Mouse (Mus musculus) 416B (cell line): ENCODE data around the gene Ripor1.
A peak's percentile ranks its signal among the peaks of the same experiment; 100 is the strongest.

Source experiments
- DNase-seq: peaks from one replicate; pipeline ENCODE4 v3.0.0; 2011; ENCODE audit warnings: low read depth

Gene Ripor1

GRCm38 (mm10) chr8:105629337-105629736 is 24.3 kb downstream of the Ripor1 start:
- no peak for DNase-seq

- DNase-seq, result peak; percentile 24
These were observed 29.9 kb downstream of the Ripor1 start for GRCm38 (mm10) chr8:105634771-105635458.

GRCm38 (mm10) chr8:105635481-105635880 is 30.4 kb downstream of the Ripor1 start:
- peak; percentile 21 for DNase-seq

GRCm38 (mm10) chr8:105636018-105636962 is 31.2 kb downstream of the Ripor1 start, which contains the start of gene Ctcf:
TSS of gene Ctcf (plus strand) at chr8:105636568.
- peak; percentile 92 for DNase-seq

- DNase-seq, result no peak
These were observed 32.0 kb downstream of the Ripor1 start, which contains the start of gene Agrp for GRCm38 (mm10) chr8:105636963-105637510. TSS of gene Agrp (minus strand) at chr8:105637393.

GRCm38 (mm10) chr8:105637601-105638041 is 32.6 kb downstream of the Ripor1 start:
- peak; percentile 81 for DNase-seq

- no peak for DNase-seq
These were observed 33.5 kb downstream of the Ripor1 start for GRCm38 (mm10) chr8:105638510-105638909.

- peak; percentile 64 for DNase-seq
These were observed 34.8 kb downstream of the Ripor1 start for GRCm38 (mm10) chr8:105639835-105640234.

- DNase-seq, result no peak
These were observed 35.5 kb downstream of the Ripor1 start for GRCm38 (mm10) chr8:105640511-105640910.

GRCm38 (mm10) chr8:105645205-105645604 is 40.1 kb downstream of the Ripor1 start:
- DNase-seq, result no peak

GRCm38 (mm10) chr8:105648929-105649328 is 43.9 kb downstream of the Ripor1 start:
- DNase-seq, result peak; percentile 34

- DNase-seq, result no peak
These were observed 52.6 kb downstream of the Ripor1 start for GRCm38 (mm10) chr8:105657641-105658040.

- peak; percentile 53 for DNase-seq
These were observed 56.1 kb downstream of the Ripor1 start for GRCm38 (mm10) chr8:105661167-105661566.
